In the genomic region with DNA sequence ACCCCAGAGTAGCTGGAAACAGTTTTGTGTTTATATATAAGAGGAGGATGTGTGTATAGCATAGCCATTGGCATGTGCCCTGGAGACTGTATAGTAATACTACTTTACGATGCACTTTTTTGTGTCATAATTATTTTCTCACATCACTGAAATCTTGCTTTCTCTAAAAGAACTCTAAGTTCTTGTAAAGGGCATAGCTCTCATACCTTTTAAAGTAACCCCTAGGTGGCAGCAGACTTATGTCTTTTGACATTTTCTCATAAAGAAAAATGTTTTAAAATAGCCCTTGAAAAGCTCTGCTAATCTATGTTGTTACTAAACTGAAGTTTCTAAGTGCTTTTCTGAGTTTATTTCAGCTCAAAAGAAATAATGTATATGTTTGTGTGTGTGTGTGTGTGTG, we compare ENCODE assay signal across 9 mouse cellular contexts. TPM values are rescaled to one million over a fixed set of nuclear protein-coding genes. Genes with fewer than 3 reads are reported as not detected.
A peak's percentile ranks its signal among the peaks of the same experiment; 100 is the strongest.
DNase-seq lines count a peak whose midpoint lies in the region; TF ChIP-seq lines count a peak whose summit lies in the region.
"Had no signal": no experiment of that assay in that cellular context is flagged by ENCODE, and none has a peak within 500 bp of the region (broad histone marks: within the 10 kb centered on the region; RNA-seq: fewer than 3 reads in every experiment).

No protein-coding gene starts in this region.

- H3K4me3 ChIP-seq in kidney, adult 2 months (ENCODE audit: insufficient read depth, low read depth, low read length): no peak overlapping the region
- no peak overlapping the region for H3K4me3 ChIP-seq in CH12.LX (replicated peaks in 1 of 3; ENCODE audit: low read depth in 2 of 3, low read length in 2 of 3, poor library complexity in 1 of 3)
- H3K4me3 ChIP-seq in thymus, adult 2 months (ENCODE audit: control insufficient read depth, insufficient read depth, low read length): no peak overlapping the region

- H3K36me3 ChIP-seq in kidney, adult 2 months (ENCODE audit: control insufficient read depth, insufficient read depth, low read length): peaks cover 9% of the 10 kb centered on the region
- H3K36me3 ChIP-seq in CH12.LX (replicated peaks in 1 of 2; ENCODE audit: control insufficient read depth in 1 of 2, insufficient read depth in 1 of 2, low read length in 1 of 2): peaks cover 63 to 91% of the 10 kb centered on the region in 2 experiments
- H3K36me3 ChIP-seq in thymus, adult 2 months (ENCODE audit: control insufficient read depth, insufficient read depth, low read length): peaks cover 57% of the 10 kb centered on the region

- TF ChIP-seq CTCF in kidney, adult 2 months (conservative IDR thresholded peaks at IDR 0.05; ENCODE audit: insufficient read depth, insufficient read length, low read depth, low read length): no peak
- peak in 1 of 2 experiments; percentile 70; a peak in 2 of 4 replicates for TF ChIP-seq CTCF in CH12.LX (conservative IDR thresholded peaks at IDR 0.05 in 1 of 2, IDR thresholded peaks at IDR 0.05 in 1 of 2; ENCODE audit: low read depth in 2 of 2, low read length in 2 of 2)
- no peak for TF ChIP-seq CTCF in thymus, adult 2 months (IDR thresholded peaks at IDR 0.05; ENCODE audit: borderline replicate concordance, control insufficient read depth, extremely low read depth, insufficient read depth, low read length, poor library complexity)

- no peak overlapping the region for H3K4me2 ChIP-seq in CH12.LX (ENCODE audit: insufficient read depth, low read depth, poor library complexity, severe bottlenecking)

- no peak for TF ChIP-seq POLR2A in kidney, adult 2 months (IDR thresholded peaks at IDR 0.05; ENCODE audit: low read depth, low read length)
- TF ChIP-seq POLR2A in CH12.LX (IDR thresholded peaks at IDR 0.05; ENCODE audit: low read depth, low read length): no peak
- TF ChIP-seq POLR2A in thymus, adult 2 months (IDR thresholded peaks at IDR 0.05; ENCODE audit: control insufficient read depth, extremely low read depth, insufficient read depth, low read length, poor library complexity): no peak

- no peaks in the 10 kb centered on the region for H3K4me1 ChIP-seq in kidney, adult 2 months (ENCODE audit: control insufficient read depth, insufficient read depth, low read length)
- H3K4me1 ChIP-seq in CH12.LX (ENCODE audit: control insufficient read depth in 1 of 2, insufficient read depth in 2 of 2): no peaks in the 10 kb centered on the region
- H3K4me1 ChIP-seq in thymus, adult 2 months (replicated peaks; ENCODE audit: control insufficient read depth, insufficient read depth, low read length): no peaks in the 10 kb centered on the region

- H3K9me3 ChIP-seq in CH12.LX (replicated peaks; ENCODE audit: low read length): no peaks in the 10 kb centered on the region

- dilution Hi-C loops in CH12.LX (cut with MboI; ENCODE audit: extremely low pct_ligation_motif_present, extremely low pct_unique_long_range_greater_than_20kb, low sequenced_read_pairs): no loop called here

- no peak for TF ChIP-seq EP300 in CH12.LX (IDR thresholded peaks at IDR 0.05; ENCODE audit: low read length)

- 76% methylated on average over 1 of the region's 1 CpGs for WGBS in kidney, adult 2 months
- WGBS in thymus, adult 2 months: 96% methylated on average over 1 of the region's 1 CpGs

- in situ Hi-C loops in CH12.LX (cut with MboI; ENCODE audit: low pct_ligation_motif_present, low pct_unique_long_range_greater_than_20kb, low sequenced_read_pairs): no loop called here

- no peak overlapping the region for H3K27ac ChIP-seq in kidney, adult 2 months (ENCODE audit: insufficient read depth, low read depth, low read length)
- no peak overlapping the region for H3K27ac ChIP-seq in CH12.LX (ENCODE audit: insufficient read depth, low read depth)
- H3K27ac ChIP-seq in thymus, adult 2 months (ENCODE audit: control insufficient read depth, insufficient read depth, low read length): no peak overlapping the region

- peak; percentile 75 for TF ChIP-seq RAD21 in CH12.LX (IDR thresholded peaks at IDR 0.05; ENCODE audit: low read depth, low read length)

- no peaks in the 10 kb centered on the region for H3K79me2 ChIP-seq in CH12.LX (replicated peaks; ENCODE audit: control insufficient read depth, extremely low read depth, insufficient read depth, poor library complexity, severe bottlenecking)

- no peak overlapping the region for H3K9ac ChIP-seq in CH12.LX (ENCODE audit: insufficient read depth, low read depth)

- no peaks in the 10 kb centered on the region for H3K27me3 ChIP-seq in kidney, adult 2 months (replicated peaks; ENCODE audit: control insufficient read depth, insufficient read depth, low read length)
- H3K27me3 ChIP-seq in CH12.LX (replicated peaks): no peaks in the 10 kb centered on the region
- H3K27me3 ChIP-seq in thymus, adult 2 months (ENCODE audit: control insufficient read depth, insufficient read depth, low read length): no peaks in the 10 kb centered on the region

- peak; percentile 17 for DNase-seq in kidney, adult 2 months
- no peak for DNase-seq in kidney, postnatal 25 days
- peak; percentile 38 for DNase-seq in CH12.LX (ENCODE audit: extremely low read depth)
- DNase-seq in NIH3T3 (ENCODE audit: low read depth): peak; percentile 78
- DNase-seq in lung, postnatal 10 days: peak; percentile 48
- DNase-seq in ovary, postnatal 36 days (ENCODE audit: low spot score): no peak
- DNase-seq in thymus, adult 2 months: no peak
- DNase-seq: gastrocnemius, postnatal 25 days; right cerebral cortex, adult 18-20 months had no signal

TF ChIP-seq in CH12.LX, 34 proteins besides CTCF, POLR2A, EP300 and RAD21:
- peak; percentile 43 for TF ChIP-seq SMC3 (IDR thresholded peaks at IDR 0.05; ENCODE audit: low read depth, low read length)
- no peak for TF ChIP-seq GABPA (IDR thresholded peaks at IDR 0.05; ENCODE audit: insufficient replicate concordance, low read depth, low read length)

RNA-seq across cellular contexts. Expression of a gene that starts 49.9 kb away (rescaled TPM):
- polyA plus RNA-seq in kidney, adult 2 months (2012; rRNA removed): 19.1 and 19.4 TPM in 2 replicates
- 42.0 and 46.4 TPM in 2 replicates for total RNA-seq in CH12.LX (2012; rRNA removed)
- total RNA-seq in CH12.LX (2014; rRNA removed): 49.9 and 56.1 TPM in 2 replicates
- polyA plus RNA-seq in CH12.LX (2012; ENCODE audit: insufficient read length, low read depth): 54.4 and 57.3 TPM in 2 replicates
- 11.9 and 13.3 TPM in 2 replicates for polyA plus RNA-seq in thymus, adult 2 months (2012; rRNA removed)

Comparison
In these comparisons a context has a peak if more than half of its experiments do, and no peak if none do; other contexts are left out.
1. DNase-seq: peak in kidney, adult 2 months (single experiment), CH12.LX (single experiment), NIH3T3 (single experiment) and lung, postnatal 10 days (single experiment); none in kidney, postnatal 25 days (0 of 2), ovary, postnatal 36 days (single experiment) and thymus, adult 2 months (single experiment).